Mouse (Mus musculus) olfactory bulb, adult 2 months (tissue): Measurements from ENCODE around the gene Emcn. TPM values are rescaled to one million over a fixed set of nuclear protein-coding genes. Genes with fewer than 3 reads are reported as not detected.

Source experiments
- H3K27ac ChIP-seq: fragments of 200-500 bp; 2 replicates; pipeline ENCODE4 v1.5.1; 2012; ENCODE audit warnings: low read depth, low read length; ENCODE audit not compliant: insufficient read depth
- H3K4me1 ChIP-seq: fragments of 200-500 bp; 2 replicates; pipeline ENCODE4 v1.6.1; 2012; ENCODE audit warnings: low read length; ENCODE audit not compliant: control insufficient read depth, insufficient read depth
- H3K4me3 ChIP-seq: fragments of 200-500 bp; 2 replicates; pipeline ENCODE4 v1.5.1; 2012; ENCODE audit warnings: mild to moderate bottlenecking, low read depth, low read length, moderate library complexity; ENCODE audit not compliant: insufficient read depth
- CTCF ChIP-seq: fragments of 200-500 bp; IDR thresholded peaks from 2 replicates; pipeline ENCODE4 v1.5.1; 2012; ENCODE audit warnings: low read depth, mild to moderate bottlenecking, low read length, moderate library complexity; ENCODE audit not compliant: insufficient read depth
- POLR2A ChIP-seq: fragments of 200-500 bp; IDR thresholded peaks from 2 replicates; pipeline ENCODE4 v1.6.1; 2012; ENCODE audit warnings: mild to moderate bottlenecking, low read depth, low read length, moderate library complexity; ENCODE audit not compliant: insufficient read depth
- WGBS: fragments of 180-500 bp; shearing (Covaris S2); methylation state at CpG from one replicate; pipeline ENCODE4 v1.1.7; 2018; 5-methylcytosine and 5-hydroxymethylcytosine counted together
- polyA plus RNA-seq: library from polyadenylated mRNA; stranded (reverse); fragments of >200 nt; gene quantifications from 2 replicates; pipeline ENCODE4 v1.2.4, GENCODE M21; 2012; ENCODE audit warnings: low replicate concordance; ENCODE audit not compliant: missing spikeins, insufficient read depth, insufficient read length

Emcn gene
- polyA plus RNA-seq, 1 experiment: not detected

DNA sequence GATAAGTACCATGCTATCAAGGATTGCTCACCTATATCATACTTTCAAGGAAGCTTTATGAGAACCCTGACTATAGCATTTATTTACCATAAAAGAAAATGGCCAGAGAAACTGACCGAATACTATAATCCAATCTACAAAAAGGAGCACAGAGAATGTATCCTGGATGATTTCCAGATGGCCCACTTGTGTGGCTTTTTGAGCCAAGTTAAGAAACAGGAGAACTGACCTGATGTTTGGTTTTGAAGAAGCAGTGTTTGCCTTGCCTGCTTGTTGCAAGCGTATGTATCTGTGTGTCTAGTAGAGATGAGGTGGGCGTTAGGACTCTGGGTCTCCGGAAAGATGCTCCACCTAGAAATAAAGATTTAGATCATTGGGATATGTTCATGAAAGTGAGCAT, 125.9 kb downstream of the Emcn start:
- H3K27ac ChIP-seq: no peak overlapping the region
- H3K4me1 ChIP-seq: no peaks in the 10 kb centered on the region
- no peak overlapping the region for H3K4me3 ChIP-seq
- WGBS: 88% methylated on average over 4 of the region's 4 CpGs
- no peak for TF ChIP-seq CTCF
- no peak for TF ChIP-seq POLR2A

DNA sequence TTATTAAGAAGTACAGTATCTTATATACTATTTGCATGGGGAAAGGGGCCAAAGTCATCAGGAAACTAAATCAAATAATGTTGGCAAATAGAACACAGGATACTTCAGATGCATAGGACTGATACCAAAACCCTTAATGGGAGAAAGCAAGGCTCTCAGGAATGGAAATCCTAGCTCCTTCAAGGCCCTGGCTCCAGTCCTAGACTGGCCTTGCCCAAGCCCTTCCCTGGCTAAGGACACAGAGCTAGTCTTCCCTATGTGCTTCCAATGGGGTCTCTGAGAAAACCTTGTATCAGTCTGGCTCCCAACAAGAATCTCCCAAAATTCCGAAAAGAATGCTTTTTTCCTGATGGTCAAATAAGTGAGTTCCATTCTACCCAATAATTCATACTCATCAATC, 126.5 kb downstream of the Emcn start:
- TF ChIP-seq CTCF: no peak
- TF ChIP-seq POLR2A: no peak
- WGBS: 98% methylated on average over 1 of the region's 1 CpGs
- H3K4me1 ChIP-seq: no peaks in the 10 kb centered on the region
- H3K27ac ChIP-seq: no peak overlapping the region
- H3K4me3 ChIP-seq: no peak overlapping the region

DNA sequence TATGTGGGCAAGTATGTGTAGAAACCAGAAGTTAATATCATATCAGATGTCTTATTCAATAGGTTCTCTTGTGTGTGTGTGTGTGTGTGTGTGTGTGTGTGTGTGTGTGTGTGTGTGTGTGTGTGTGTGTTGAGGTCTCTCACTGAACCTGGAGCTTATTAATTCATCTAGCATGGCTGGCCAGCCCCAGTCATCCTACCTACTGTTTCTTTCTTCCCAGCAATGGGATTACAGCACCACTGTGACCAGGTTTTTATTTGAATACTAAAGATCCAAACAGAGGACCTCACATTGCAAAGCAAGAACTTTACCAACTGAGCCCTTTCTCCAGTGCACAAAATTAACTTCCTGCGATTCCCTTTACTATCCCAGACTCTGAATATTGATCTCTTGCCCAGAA, 131.3 kb downstream of the Emcn start:
- WGBS: 70% methylated on average over 1 of the region's 1 CpGs
- Histone ChIP-seq H3K4me1 (no peaks in the 10 kb centered on the region), H3K4me3 (no peak overlapping the region), H3K27ac (no peak overlapping the region)
- no peak for TF ChIP-seq POLR2A
- no peak for TF ChIP-seq CTCF

DNA sequence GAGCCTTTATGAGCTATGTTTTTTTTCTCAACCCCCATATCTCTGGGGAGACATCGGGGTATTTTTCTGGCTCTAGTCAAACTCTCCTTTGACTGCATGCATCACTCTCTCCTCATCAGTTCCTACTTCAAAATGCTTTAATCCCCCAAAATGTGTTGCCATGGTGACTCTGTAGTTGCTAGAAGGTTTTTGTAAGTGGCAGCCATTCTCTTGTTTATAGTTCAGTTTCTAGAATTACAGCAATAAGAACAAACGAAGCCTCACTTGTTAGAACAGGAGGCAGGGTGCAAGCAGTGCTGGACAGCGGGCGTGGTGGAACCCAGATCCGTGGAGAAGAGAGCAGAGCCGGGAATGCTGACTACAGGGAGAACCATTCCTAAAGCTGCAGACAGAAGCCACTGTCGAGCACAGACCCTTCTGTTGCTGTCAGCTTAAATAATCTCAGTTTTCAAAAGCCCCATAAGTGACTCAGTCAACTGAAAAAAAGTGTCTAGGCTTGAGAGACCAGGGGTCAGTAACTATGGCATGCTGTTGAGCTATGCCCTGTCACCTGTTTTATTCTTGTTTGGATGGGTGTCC, 139.0 kb downstream of the Emcn start:
- no peak overlapping the region for H3K27ac ChIP-seq
- WGBS: 38% methylated on average over 7 of the region's 7 CpGs
- no peak overlapping the region for H3K4me3 ChIP-seq
- TF ChIP-seq POLR2A (no peak), CTCF (no peak)
- no peaks in the 10 kb centered on the region for H3K4me1 ChIP-seq

DNA sequence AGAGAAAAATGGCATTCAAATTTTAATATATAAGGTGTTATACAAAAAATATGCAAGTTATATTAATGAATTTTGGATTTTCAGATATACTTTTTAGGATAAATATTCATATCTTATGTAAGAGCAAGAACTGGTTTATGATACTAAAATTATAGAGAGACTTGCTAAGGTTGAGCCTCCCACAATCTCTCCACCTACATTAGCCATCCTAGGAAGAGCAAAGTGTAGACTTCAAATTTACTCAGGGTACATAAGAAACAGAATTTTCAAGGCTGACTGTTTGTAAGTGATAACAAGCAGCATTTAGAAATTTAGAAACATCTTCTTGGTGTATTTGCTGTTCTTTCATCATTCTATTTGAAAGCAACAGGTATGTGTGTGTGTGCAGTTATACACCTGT, 140.3 kb downstream of the Emcn start:
- TF ChIP-seq CTCF: no peak
- no peak for TF ChIP-seq POLR2A
- no peak overlapping the region for H3K4me3 ChIP-seq
- H3K27ac ChIP-seq: no peak overlapping the region
- no peaks in the 10 kb centered on the region for H3K4me1 ChIP-seq
